Mouse (Mus musculus) spleen, adult 2 months (tissue): ENCODE measurements at regions not wholly inside any gene's neighbourhood (a gene's known extent, or its start where the extent isn't known, plus 50 kb on each side); places are given as distances from the start of the nearest gene placed in this dataset.

Source experiments
- CTCF ChIP-seq: fragments of 200-500 bp; IDR thresholded peaks from 2 replicates; pipeline ENCODE4 v1.5.1; 2011; ENCODE audit warnings: mild to moderate bottlenecking, inconsistent platforms; ENCODE audit not compliant: insufficient read depth, insufficient read length, insufficient replicate concordance; ENCODE audit errors: extremely low read depth
- POLR2A ChIP-seq: fragments of 200-500 bp; IDR thresholded peaks from 2 replicates; pipeline ENCODE4 v1.6.1; 2011; ENCODE audit warnings: low read depth, low read length, inconsistent platforms

- TF ChIP-seq POLR2A (no peak), CTCF (no peak)
Measured at GRCm38 (mm10) chr5:120371176-120371819, 60.2 kb upstream of the Lhx5 start.
